Mouse (Mus musculus) embryonic facial prominence, embryonic 14.5 days (tissue): ENCODE data around the gene Etl4. TPM values are rescaled to one million over a fixed set of nuclear protein-coding genes. Genes with fewer than 3 reads are reported as not detected.

Source experiments
- ATAC-seq: fragments of 200-750 bp; cut with Nextera tagmentation; 2 replicates; pipeline ENCODE4 v1.8.0; 2017; ENCODE audit warnings: low read depth, moderate number of reproducible peaks, moderate TSS enrichment
- DNase-seq: peaks from one replicate; pipeline ENCODE4 v3.0.0-alpha.2; 2015; ENCODE audit warnings: low spot score
- H3K27ac ChIP-seq: fragments of 300-500 bp; sonication (generic); replicated peaks from 2 replicates; pipeline ENCODE4 v1.5.1; 2014; ENCODE audit warnings: low read depth, mild to moderate bottlenecking, low read length, moderate library complexity
- H3K27me3 ChIP-seq: fragments of 300-500 bp; sonication (generic); replicated peaks from 2 replicates; pipeline ENCODE4 v1.6.1; 2014; ENCODE audit warnings: low read length; ENCODE audit not compliant: control insufficient read depth, insufficient read depth
- H3K36me3 ChIP-seq: fragments of 300-500 bp; sonication (generic); 2 replicates; pipeline ENCODE4 v1.6.1; 2014; ENCODE audit warnings: low read length, mixed read lengths; ENCODE audit not compliant: control insufficient read depth, insufficient read depth
- H3K4me1 ChIP-seq: fragments of 300-500 bp; sonication (generic); 2 replicates; pipeline ENCODE4 v1.6.1; 2014; ENCODE audit warnings: antibody characterized with exemption, low read length; ENCODE audit not compliant: control insufficient read depth, insufficient read depth
- H3K4me2 ChIP-seq: fragments of 300-500 bp; sonication (generic); 2 replicates; pipeline ENCODE4 v1.6.1; 2014; ENCODE audit warnings: low read depth, mild to moderate bottlenecking, low read length, moderate library complexity, mixed read lengths
- H3K4me3 ChIP-seq: fragments of 300-500 bp; sonication (generic); 2 replicates; pipeline ENCODE4 v1.5.1; 2014; ENCODE audit warnings: low read depth, mild to moderate bottlenecking, low read length
- H3K9ac ChIP-seq: fragments of 300-500 bp; sonication (generic); 2 replicates; pipeline ENCODE4 v1.6.1; 2014; ENCODE audit warnings: low read depth, mild to moderate bottlenecking, low read length, moderate library complexity, mixed read lengths
- H3K9me3 ChIP-seq: fragments of 300-500 bp; sonication (generic); 2 replicates; pipeline ENCODE4 v1.6.1; 2016; ENCODE audit warnings: low read length; ENCODE audit not compliant: control insufficient read depth
- WGBS: fragments of 180-500 bp; shearing (Covaris S2); extraction: QIAGEN DNeasy Blood & Tissue Kit; methylation state at CpG from one replicate; pipeline ENCODE4 v1.1.7; 2014; 5-methylcytosine and 5-hydroxymethylcytosine counted together
- polyA plus RNA-seq: library from polyadenylated mRNA; unstranded; fragments of >200 nt; fragmentation: Nextera tagmentation; extraction: Ambion mirVana; gene quantifications from 2 replicates; pipeline ENCODE4 v1.2.1, GENCODE M21; 2014

Gene Etl4
- 33.9 and 39.2 TPM in 2 replicates for polyA plus RNA-seq

DNA sequence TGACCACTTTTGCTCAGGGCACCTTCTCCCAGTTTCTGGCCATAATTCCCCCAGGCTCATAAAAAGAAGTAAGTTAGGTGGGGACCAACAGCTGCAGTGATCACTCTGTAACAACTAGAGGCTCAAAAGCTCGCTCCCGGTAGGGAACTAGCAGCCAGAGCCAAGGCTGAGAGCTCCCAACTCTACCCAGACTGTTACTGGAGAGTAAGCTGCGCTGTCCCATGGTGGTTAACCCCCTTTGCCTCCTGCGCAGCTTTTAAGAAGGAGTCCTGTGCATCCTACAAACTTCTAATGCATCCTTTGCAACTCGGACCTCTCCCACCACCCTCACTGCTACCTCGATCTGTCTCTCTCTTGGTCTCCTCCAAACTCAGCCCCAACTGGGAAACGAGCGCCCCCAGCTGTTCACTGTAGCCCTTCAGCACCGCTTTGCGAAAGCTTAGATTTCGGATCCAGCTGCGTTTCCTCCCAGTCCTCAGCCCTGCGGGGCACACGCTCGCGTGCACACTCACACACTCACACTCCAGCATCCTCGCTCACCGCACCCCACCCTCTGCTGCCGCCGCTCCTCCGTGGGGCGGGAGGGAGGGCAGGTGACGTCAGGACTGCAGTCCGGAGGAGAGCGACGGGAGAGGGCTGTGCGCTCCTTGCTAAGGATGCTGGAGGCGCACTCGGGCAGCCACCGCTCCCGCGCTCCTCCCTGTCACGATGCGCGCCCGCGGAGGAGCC is at the start of gene Etl4:
Gene Etl4 (plus strand): TSS at position 610 of the 729 bp plus-strand sequence.
- under 1% methylated on average over 37 of the region's 37 CpGs for WGBS
- no peaks in the 10 kb centered on the region for H3K9me3 ChIP-seq
- H3K36me3 ChIP-seq = no peaks in the 10 kb centered on the region
- ATAC-seq (peak; percentile 92), DNase-seq (peak; percentile 71)
- peak within 1 kb of the TSS; percentile 55 for H3K9ac ChIP-seq
- no peaks in the 10 kb centered on the region for H3K4me1 ChIP-seq
- peak within 1 kb of the TSS; percentile 94 for H3K4me2 ChIP-seq
- no peak within 1 kb of the TSS for H3K27ac ChIP-seq
- H3K4me3 ChIP-seq = peak within 1 kb of the TSS; percentile 51
- H3K27me3 ChIP-seq = peaks cover 24% of the 10 kb centered on the region

DNA sequence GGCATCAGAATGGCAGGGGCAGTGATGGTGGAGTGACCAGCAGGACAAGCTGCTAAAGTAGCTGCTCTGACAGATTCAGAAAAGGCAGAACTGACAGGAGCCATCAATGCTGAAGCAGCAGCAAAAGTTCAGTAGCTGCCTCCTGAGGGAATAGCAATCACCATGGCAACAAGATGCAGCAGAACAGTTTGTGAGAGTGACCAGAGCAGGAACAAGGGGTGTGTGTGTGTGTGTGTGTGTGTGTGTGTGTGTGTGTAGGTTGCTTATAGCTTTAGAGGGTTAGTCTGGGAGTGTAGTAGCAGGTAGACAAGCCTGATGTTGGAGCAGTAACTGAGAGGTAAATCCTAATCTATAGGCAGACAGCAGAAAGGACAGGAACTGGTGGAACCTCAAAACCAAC is 40.4 kb upstream of the Etl4 start:
- H3K27ac ChIP-seq = no peak overlapping the region
- H3K4me3 ChIP-seq = no peak overlapping the region
- no peak overlapping the region for H3K4me2 ChIP-seq
- H3K4me1 ChIP-seq = no peaks in the 10 kb centered on the region
- H3K9ac ChIP-seq = no peak overlapping the region
- DNase-seq = no peak
- H3K9me3 ChIP-seq = no peaks in the 10 kb centered on the region
- no peak for ATAC-seq
- no peaks in the 10 kb centered on the region for H3K27me3 ChIP-seq
- no peaks in the 10 kb centered on the region for H3K36me3 ChIP-seq

- peak; percentile 57 for DNase-seq
- H3K4me3 ChIP-seq = no peak overlapping the region
- no peaks in the 10 kb centered on the region for H3K27me3 ChIP-seq
- H3K4me2 ChIP-seq = no peak overlapping the region
- no peaks in the 10 kb centered on the region for H3K36me3 ChIP-seq
- no peak overlapping the region for H3K27ac ChIP-seq
- H3K9ac ChIP-seq = no peak overlapping the region
- WGBS = 66% methylated on average over 1 of the region's 1 CpGs
- H3K9me3 ChIP-seq = no peaks in the 10 kb centered on the region
- H3K4me1 ChIP-seq = no peaks in the 10 kb centered on the region
- no peak for ATAC-seq
These were observed 37.7 kb upstream of the Etl4 start for GRCm38 (mm10) chr2:19871881-19872280.

GRCm38 (mm10) chr2:19890875-19891274 is 18.7 kb upstream of the Etl4 start:
- WGBS = 44% methylated on average over 4 of the region's 4 CpGs
- no peak overlapping the region for H3K9ac ChIP-seq
- H3K27me3 ChIP-seq = no peaks in the 10 kb centered on the region
- H3K9me3 ChIP-seq = no peaks in the 10 kb centered on the region
- no peak overlapping the region for H3K27ac ChIP-seq
- ATAC-seq = no peak
- H3K36me3 ChIP-seq = no peaks in the 10 kb centered on the region
- no peak overlapping the region for H3K4me3 ChIP-seq
- no peak for DNase-seq
- H3K4me2 ChIP-seq = no peak overlapping the region
- H3K4me1 ChIP-seq = no peaks in the 10 kb centered on the region

DNA sequence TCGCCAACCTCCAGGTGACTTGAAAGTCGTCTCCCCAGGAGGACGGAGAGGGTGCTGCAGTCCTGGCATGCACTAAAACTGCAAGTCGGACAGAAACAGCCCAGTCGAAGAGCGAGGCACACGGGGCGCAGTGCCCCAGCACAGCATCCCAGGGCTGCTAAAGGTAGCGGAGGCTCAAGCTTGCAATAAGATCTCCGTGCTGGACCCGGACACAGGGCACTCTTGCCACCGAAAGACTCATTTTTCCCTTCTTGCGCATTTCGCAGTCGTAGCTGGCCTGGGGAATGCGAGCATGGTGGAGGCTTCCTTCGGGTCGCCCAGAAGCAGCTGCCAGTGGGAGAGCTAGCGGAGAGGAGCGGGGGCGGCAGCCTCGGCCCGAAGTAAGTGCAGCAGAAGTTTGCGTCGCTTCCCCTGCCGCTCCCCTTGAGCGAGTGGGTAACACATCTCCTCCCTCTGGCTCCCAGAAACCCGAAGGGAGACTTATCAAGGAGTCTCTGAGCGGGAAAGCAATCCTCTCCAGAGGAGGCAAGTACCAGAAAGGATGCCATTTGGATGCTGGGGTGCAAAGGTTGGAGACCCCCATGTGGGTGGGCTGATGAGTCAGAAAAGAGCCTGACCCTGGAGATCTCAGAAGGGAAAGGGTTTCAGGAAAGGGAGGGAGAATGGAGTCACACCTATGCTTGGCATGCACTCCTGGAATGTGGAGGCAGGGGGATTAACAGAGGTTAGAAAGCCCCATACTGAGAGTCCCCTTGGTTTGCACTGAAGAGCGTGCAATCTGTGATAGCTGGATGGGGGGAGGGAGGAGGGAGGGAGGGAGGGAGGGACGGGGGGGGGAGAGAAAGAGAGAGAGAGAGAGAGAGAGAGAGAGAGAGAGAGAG is 560 bp downstream of the Etl4 start:
- H3K4me2 ChIP-seq = peak overlapping the region; percentile 94
- H3K4me3 ChIP-seq = peak overlapping the region; percentile 51
- DNase-seq = peak; percentile 22
- no peaks in the 10 kb centered on the region for H3K4me1 ChIP-seq
- under 1% methylated on average over 30 of the region's 31 CpGs for WGBS
- H3K27ac ChIP-seq = no peak overlapping the region
- no peaks in the 10 kb centered on the region for H3K9me3 ChIP-seq
- no peaks in the 10 kb centered on the region for H3K36me3 ChIP-seq
- ATAC-seq = peak; percentile 74
- peaks cover 24% of the 10 kb centered on the region for H3K27me3 ChIP-seq
- peak overlapping the region; percentile 55 for H3K9ac ChIP-seq

DNA sequence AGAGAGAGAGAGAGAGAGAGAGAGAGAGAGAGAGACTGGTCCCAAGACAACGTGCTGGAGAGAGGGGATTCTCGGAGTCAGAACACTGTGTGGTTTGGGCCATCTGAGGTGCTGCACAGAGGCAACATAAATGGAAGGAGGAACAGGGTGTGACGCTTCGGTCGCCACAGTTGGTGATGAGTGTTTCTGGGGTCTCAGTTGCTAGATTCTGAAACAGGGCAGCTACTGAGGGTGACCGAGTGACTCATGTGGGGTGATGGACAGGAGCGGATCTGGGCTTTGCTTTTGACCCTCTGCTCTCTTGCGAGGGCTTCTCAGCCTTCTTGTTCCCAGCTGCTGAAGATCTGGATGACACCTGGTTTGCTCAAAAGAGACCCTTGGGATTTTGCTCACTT is 1.2 kb downstream of the Etl4 start:
- no peak overlapping the region for H3K27ac ChIP-seq
- no peaks in the 10 kb centered on the region for H3K4me1 ChIP-seq

GRCm38 (mm10) chr2:19919190-19919589 is 9.6 kb downstream of the Etl4 start:
- whole genome bisulfite sequencing = 31% methylated on average over 6 of the region's 6 CpGs

More for the DNA sequence above, 1.2 kb downstream of the Etl4 start:
- Histone ChIP-seq H3K9ac (no peak overlapping the region), H3K9me3 (no peaks in the 10 kb centered on the region), H3K36me3 (no peaks in the 10 kb centered on the region), H3K4me2 (peak overlapping the region; percentile 18; the same call in 1 of the 2 replicates), H3K27me3 (peaks cover 24% of the 10 kb centered on the region), H3K4me3 (no peak overlapping the region)
- DNase-seq (no peak), ATAC-seq (no peak)
- 4% methylated on average over 8 of the region's 8 CpGs for WGBS

DNA sequence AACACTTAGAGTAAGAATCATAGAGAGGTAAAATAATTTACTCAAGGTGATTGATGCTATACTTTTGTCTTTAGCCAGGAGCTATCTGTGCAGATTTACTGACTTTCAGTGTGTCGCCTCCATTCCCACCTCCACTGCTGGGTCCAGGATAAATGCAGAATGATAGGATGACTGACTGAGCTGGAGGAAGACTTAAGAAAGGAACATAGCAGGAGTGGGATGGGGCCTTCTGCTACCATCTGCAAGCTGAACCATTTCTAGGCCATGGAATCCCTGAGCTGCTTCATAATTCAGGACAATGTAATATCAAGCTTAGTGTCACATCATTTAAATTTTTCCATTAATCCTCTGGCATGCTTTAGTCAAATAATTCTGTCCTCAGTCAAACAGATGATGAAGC is 20.4 kb downstream of the Etl4 start:
- 88% methylated on average over 1 of the region's 1 CpGs for WGBS
- DNase-seq (no peak), ATAC-seq (no peak)
- H3K4me1 ChIP-seq = no peaks in the 10 kb centered on the region
- H3K9me3 ChIP-seq = no peaks in the 10 kb centered on the region
- no peak overlapping the region for H3K27ac ChIP-seq
- no peaks in the 10 kb centered on the region for H3K27me3 ChIP-seq
- no peak overlapping the region for H3K4me2 ChIP-seq
- H3K4me3 ChIP-seq = no peak overlapping the region
- no peaks in the 10 kb centered on the region for H3K36me3 ChIP-seq
- no peak overlapping the region for H3K9ac ChIP-seq

More at GRCm38 (mm10) chr2:19919190-19919589, 9.6 kb downstream of the Etl4 start:
- Histone ChIP-seq H3K9me3 (no peaks in the 10 kb centered on the region), H3K4me2 (no peak overlapping the region), H3K4me3 (no peak overlapping the region), H3K27ac (no peak overlapping the region), H3K27me3 (no peaks in the 10 kb centered on the region), H3K4me1 (no peaks in the 10 kb centered on the region), H3K36me3 (no peaks in the 10 kb centered on the region), H3K9ac (no peak overlapping the region)
- DNase-seq (peak; percentile 53), ATAC-seq (0 out of 2 replicates have a peak, but pooled peaks have one; percentile 22)
